Mouse (Mus musculus) retina, postnatal 1 day (tissue): Measurements from ENCODE around the gene Arl6ip4.

Experiments
- DNase-seq: peaks from one replicate; pipeline ENCODE4 v3.0.0-alpha.2; 2012

The Arl6ip4 gene

DNA sequence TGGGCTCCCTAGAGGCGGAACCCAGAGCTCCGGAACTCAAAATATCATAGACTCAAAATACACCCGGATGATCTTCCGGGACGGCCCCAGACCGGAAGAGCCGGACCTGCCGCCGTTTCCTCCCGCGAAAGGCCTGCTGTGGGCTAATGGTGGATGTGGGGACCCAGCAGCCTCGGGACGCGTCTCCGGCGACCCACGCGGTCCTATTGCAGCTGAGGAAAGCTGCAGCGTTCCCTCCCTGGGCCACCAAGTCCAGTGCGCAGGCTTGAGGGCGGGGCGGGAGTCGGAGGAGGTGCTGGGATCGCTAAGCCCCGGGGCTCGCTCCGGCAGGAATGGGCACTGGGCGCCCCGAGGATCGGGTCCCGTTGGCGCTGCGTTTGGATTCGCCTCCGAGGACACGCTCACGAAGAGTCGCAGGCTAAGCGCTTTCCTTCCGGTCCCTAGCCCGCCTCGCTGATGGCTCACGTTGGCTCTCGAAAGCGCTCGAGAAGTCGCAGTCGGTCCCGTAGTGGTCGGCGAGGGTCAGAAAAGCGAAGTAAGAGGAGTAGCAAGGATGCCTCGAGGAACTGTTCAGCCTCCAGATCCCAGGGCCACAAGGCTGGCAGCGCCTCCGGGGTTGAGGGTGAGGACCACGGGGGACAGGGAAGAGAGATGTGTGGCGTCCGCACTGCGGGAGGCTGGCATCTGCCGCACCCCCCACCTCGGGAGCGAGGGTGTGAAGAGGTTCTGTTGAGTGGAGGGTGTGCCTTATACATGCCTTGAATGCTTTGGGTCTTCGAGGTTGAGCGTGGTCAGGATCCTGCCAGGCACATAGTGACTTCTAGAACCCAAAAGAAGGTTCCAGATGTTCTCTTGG lies at the start of gene Arl6ip4:
Gene Arl6ip4 (plus strand): TSS at position 100 of the 856 bp plus-strand sequence.
- DNase-seq = peak; percentile 92

DNA sequence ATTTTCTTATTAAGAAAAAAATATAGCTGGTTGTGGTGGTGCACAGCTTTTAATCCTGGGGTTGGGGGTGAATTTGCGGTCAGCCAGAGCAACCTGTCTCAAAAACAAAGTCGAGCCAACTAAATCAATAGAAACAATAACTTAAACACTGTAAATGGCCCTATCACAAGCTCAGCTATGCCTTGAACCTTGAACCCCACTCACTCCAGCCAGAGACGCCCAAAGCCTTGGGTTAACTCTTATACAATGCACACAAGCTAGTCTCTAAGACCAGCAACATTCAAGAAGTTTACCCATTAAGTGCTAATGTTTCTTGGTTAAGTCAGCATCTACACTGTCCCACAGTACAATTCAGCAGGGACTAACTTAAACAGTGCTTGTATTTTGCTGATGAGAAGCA lies 46.2 kb upstream of the Arl6ip4 start:
- DNase-seq = no peak

DNA sequence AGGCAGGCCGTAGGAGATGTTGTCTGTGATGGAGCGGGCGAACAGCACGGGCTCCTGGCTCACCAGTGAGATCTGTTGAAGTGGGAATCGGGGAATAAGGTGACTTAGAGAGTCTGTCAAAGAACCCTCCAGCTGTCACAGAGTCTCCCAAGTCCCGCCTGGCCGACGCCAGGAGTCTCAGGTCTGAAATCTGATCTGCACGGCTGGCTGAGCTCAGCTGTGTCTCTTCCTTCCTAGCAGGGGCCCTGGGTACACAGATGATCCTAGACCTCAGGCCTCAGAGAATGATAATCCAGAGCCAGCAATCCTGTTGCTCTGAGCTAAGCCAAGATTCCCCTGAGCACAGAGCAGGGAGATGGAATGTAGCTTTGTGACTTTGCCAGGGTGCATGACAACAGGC lies 42.2 kb upstream of the Arl6ip4 start:
- peak; percentile 52 for DNase-seq

DNA sequence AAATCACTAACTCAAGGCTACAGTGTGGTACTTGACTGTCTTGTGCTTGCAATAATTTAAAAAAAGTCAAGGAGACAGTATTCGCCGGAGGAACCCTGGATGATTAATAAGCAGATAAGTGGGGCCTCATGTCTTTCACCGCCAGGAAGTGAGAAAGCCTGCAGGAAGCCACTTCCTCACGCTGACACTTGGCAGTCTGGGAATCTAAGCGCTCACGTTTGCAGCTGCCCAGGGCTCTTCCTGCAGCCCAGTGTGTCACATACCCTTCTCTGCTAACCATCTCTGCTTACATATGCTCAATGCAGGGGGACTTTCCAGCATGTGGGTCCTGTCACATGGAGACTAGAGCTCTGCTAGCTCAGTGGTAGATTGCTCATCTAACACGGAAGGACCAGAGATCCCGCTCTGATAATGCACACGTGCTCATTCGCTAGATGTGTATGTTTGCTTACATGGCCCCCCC lies 41.0 kb upstream of the Arl6ip4 start:
- DNase-seq = no peak

DNA sequence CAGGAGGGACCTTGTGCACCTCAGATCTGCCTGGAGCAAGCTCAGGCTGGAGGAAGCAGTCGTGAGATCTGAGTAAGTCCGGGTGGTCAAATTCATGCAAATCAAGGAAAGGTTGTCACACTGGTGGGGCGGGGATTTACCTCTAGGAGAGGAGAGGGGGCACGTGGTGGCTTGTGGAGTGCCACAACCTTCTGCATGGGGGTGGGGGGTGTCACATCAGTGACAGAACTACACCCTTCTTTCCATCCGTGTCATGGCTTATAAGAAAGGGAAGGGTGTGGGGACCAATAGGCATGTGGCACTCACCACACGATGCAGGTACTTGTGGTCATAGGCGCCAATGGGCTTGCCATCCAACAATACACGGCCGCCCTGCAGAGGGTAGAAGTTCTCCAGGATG lies 40.2 kb upstream of the Arl6ip4 start:
- DNase-seq = no peak

DNA sequence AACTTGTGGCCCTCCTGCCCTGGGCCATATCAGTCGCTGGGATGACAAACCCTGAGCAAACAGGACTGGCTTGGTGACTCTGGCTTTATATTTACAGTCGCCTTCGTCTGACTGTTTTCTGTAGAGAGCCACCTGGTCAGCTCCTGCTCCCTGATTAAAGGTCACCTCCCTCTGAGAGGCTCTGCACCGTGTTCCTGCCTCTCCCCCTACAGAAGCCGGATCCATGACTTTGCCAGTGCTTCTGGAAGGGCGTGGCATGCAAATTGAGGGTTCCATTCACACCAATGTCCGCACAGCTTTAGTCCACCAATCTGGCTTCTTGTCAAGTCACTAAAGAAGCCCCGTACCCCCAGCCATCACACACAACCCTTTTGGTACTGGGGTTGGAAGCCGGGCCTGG lies 39.3 kb upstream of the Arl6ip4 start:
- no peak for DNase-seq

DNA sequence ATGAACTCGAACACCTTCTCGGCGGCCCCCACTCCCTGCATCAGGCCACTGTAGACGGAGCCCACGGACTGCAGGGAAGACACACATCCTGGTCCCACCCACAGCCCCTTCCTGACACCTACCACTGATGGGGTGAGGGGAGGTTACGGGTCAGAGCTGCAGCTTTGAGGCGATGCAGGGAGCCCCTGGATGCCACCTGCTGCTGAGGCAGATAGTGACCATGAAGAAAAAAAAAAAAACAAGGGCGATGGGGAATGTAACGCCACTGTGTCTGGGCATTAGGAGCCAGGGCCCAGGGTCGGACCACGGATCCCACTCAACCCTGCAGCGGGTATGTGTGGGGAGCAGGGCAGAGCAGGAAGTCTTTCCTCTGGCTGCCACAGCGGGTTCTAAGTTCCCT lies 38.6 kb upstream of the Arl6ip4 start:
- no peak for DNase-seq

DNA sequence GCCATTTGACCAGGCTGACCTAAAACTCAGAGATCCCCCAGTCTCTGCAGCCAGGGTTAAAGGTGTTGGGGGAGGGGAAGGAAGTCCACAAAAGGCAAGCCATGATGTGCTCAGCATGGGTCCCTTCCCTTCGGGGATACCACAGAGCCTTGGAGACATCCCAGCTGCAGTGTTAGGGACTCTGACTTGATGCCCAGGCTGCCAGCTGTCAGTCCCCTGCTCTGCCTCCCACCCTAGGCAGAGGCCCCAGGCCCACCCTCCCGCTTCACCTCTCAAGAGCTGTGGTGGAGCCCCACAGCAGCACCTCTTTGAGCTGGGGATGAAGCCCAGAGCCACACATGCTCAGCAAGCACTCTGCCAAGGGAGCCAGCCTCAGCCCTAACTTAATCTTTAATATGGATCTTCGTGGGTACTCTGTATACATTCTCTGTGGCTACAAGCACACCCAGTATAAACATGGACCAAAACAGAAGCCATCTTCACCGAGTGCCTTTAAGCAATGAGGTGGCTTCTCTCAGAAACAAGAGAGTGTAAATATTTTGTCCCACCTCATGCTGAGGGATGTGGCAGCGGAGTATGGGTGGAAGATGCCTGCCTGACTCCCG lies 37.9 kb upstream of the Arl6ip4 start:
- DNase-seq = peak; percentile 57

DNA sequence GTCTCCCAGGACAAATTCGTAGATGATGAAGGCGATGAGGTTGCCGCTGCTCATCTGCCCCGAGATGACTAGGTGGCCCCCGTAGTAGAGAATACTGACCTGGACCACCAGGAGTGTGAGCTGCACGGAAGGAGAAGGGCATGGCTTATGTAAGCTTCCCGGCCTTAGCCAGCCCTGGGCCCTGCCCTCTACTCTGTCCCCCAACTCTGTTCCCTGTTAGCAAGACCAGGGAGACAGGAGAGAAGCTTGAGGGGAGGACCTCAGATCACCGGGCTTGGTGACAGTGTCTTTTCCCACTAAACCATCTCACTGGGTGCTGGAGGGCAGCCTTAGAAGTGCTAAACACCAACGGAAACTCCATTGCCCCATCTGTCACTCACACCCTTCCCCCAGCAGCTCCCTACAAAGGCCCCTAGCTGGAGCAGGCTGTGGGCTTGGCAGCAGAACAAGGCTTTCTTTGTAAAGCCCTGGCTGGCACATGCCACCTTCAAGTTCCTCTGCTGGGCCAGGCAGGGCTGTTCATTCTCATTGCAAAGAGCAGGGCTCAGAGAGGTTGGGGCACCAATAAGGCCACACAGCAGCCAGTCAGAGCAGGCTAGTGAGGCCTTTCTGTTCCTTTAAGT lies 37.0 kb upstream of the Arl6ip4 start:
- DNase-seq = peak; percentile 95

DNA sequence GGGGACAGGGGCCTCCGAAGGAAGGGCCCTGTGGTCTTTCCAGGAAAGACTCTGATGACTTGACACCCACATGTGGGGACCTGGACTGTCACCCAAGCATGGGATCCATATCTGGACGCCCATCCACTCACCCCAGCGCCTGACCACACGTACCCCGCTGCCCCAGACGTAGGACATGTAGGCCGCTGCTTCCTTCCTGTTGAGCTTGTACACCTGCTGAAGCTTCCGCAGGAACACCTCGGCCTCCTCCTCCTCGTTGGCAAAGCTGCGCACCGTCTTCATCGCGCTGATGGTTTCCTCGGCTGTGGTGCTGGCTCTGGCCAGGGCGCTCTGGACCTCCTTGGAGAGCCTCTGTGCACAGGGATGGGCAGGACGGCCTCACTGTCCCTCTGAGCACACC lies 36.0 kb upstream of the Arl6ip4 start:
- DNase-seq = no peak

DNA sequence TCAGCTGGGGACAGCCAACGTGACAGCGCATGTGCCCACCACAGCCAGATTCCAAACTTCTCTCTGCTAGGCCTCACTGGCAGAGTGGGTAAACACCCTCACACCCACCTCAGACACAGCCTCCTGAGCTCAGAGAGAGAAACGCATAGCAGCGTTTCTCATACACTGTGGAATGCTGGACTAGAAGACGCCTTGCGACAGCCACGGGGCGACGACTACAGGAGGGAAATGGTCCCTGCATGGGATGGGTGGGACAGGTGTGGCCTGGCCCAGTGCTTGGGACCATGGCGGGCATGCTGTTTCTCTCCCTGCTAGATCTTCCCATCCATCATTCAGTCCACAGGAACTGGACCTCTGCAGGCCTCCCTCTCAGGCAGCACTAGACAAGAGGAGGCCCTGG lies 33.4 kb upstream of the Arl6ip4 start:
- DNase-seq = no peak

DNA sequence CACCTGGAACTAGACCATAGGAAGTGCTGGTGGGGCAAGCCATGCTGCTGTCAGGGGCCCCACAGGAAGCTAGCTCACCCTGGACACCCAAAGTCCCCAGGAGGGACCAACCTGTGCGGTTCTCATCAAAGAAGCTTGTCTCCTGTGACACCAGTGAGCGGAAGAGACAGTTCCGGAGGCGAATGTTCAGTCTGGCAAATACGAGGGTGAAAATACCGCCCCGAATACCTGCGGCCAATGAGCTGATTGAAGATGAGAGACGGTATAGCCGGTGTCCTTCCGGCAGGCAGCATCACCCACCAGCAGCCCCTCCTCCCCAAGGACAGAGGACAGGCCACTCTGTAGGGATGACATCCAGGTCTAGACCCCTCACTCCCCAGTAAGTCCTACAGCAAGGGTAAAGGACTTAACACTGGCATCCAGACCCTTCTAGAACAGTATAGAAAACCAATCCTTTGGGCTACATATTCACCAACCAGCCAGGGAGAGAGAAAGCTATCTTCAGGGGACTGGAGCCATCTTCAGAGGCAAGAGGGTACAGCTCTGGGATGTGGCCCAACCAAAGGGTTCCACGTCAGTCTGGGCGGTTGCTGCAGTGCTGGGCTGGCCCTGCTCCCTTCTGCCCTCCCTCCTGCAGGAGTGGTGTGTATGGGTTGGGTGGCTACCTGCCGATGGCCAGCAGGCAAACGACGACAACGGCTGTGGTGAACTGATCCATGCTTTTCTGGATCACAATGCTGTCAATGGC lies 32.8 kb upstream of the Arl6ip4 start:
- DNase-seq = no peak

DNA sequence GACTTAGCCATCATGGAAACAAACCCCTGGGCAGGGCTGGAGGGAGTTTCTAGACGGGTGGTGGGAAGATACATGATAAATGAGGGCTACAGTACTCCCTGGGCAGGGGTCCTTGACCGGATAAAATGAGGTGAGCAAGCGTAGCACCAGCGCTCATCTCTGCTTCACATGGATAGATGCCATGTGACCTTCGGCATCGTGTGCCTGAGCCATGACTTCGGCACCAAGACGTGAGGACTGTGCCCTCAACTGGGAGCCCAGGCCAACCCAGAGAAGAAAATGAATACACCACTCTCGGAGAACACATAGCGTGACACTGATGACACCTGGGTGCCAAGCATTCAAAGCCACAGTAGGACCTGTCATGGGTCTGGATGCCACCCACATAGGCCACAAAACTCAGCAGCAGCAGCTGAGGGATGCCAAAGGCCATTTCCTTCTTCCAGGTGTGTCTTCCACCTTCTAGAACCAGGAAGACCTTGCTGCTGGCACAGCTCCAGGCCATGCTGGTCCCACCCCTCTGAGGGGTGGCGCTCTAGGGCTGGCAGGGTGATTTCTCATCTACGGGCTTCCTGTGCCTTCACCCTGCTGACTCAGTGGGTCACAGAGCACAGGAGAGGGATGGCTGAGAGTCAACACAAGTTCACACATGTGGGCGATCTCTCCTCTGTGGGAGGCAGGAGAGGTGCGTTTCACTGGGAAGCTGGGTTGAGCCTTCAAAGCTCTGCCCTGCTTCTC lies 31.9 kb upstream of the Arl6ip4 start:
- DNase-seq = no peak

DNA sequence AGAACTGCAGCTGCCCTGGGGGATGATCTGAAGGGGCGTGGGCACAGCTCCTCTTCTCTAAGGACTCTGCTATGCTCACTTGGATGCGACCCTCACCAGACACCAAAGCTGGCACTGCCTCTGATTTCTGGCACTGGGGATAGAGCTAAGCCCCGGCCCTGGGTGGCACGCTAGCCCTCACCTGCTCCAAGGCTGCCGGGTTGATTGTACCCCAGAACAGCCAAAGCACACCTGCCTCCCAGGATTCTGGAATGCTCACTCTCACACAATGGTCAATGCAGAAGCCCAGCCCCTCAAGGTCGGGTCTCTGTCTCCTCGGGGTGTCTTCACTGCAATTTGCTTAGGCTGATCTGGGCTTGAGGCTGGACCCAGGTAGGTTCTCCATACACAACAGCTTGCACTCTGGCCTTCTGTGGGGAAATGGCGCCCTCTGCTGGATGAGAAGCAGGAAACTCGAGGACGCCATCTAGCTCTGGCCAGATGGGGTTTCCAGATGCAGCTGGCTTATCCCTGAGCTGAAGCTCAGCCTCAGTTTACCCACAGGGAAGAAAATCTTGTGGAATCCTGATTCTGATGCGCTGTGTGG lies 31.2 kb upstream of the Arl6ip4 start:
- DNase-seq = peak; percentile 89

DNA sequence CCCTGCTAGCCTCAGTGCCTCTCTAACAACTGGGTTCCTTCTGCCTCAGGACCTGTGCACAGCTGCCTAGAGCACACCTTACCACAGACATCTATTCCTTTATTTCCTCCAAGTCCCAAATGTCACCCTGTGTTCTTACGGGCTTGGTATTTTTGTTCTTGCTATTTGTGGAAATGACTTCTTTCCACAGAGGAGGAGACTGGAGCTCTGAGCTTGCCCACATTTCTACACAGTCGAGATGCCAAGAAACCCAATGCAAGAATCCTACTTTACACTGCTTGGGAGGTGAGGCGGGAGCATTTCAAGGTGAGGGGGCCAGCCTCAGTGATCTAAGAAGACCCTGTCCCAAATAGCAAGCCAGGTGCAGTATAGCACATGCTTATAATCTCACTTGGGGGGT lies 30.4 kb upstream of the Arl6ip4 start:
- no peak for DNase-seq

DNA sequence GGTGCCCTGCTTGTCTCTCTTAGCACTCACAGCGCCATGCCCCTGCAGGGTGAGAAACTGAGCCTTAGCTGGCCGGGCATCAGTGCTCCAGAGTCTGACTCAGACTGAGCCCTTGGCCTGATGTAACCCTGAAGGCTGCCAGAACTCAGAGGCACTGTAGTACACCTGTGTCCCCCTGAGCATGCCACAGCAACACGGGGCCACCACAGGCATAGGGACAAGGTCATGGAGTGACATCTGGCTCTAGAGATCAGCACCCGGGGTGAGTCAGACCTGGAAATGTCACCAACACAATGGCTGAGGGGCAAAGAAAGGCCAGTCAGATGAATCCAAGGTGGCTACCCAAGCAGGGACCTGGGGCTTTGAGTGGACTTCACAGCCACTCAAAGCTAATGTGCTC lies 29.0 kb upstream of the Arl6ip4 start:
- no peak for DNase-seq

DNA sequence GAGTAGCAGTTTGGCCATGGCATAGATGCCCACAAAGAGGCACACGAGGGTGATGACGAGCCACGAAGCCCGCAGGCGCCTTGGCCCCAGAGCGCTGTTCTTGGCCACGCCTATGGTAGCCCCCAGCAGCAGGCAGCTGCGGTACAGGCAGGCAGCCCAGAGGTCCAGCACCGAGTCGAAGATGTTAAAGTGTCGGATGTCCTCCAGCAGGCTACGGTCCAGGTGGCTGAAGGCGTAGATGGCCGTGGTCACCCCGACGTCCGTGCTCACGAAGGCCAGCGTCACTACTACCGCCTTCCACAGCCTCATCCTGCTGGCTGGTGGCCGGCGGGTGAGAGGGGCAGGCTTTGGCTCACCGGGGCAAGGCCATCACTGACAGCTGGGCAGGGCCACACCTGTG lies 26.0 kb upstream of the Arl6ip4 start:
- no peak for DNase-seq

DNA sequence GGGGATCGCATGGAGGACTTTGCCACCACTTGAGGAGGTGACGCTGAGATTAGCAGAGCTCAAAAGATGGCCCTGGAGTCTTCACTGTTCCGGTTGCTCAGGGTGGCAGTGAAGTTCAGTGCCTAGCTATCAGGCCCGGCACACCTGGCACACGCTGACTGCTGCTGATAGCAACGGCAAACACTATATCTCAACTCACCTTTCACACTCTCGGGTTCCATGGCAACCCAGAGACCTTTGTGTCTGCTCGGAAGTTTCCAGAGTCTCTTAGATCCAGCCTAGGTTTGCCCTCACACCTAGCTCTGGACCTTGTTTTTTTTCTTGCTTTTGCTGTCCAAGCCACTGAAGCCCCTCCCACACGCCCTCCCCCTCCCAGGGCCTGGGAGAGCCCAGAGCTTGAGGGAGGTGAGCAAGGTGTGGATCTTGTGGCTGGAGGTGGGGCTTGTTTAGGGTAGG lies 23.9 kb upstream of the Arl6ip4 start:
- no peak for DNase-seq

DNA sequence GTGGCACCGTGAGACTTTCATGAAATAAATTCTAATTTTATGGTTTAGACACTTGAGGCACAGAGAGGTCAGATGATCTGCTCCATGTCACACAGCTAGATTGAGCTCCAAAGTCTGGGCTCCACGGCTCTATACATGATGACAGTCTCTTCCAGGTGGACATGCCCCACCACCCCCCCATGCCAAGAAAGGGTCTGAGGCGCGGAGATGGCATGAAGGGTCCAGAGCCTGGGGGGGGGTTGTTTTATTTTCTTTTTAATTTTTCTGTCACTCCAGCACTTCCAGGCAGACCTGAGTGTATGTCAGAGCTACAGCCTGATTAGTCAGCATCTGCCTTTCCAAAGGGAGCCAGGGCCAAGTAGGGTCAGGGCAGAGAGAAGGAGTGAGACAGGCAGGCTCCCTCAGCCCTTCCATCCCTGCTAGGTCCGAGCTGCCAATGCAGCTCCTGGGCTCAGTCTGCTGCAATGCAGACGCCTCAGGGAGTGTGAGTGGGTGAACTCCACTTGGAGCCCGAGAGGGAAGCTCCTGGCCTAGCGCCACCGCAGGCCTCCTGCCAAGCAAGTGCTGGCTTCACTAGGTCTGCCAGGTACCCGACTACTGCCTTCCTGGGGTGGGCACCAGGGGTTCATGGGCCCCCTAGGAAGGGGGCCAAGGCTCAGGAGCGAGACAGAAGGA lies 22.6 kb upstream of the Arl6ip4 start:
- no peak for DNase-seq

DNA sequence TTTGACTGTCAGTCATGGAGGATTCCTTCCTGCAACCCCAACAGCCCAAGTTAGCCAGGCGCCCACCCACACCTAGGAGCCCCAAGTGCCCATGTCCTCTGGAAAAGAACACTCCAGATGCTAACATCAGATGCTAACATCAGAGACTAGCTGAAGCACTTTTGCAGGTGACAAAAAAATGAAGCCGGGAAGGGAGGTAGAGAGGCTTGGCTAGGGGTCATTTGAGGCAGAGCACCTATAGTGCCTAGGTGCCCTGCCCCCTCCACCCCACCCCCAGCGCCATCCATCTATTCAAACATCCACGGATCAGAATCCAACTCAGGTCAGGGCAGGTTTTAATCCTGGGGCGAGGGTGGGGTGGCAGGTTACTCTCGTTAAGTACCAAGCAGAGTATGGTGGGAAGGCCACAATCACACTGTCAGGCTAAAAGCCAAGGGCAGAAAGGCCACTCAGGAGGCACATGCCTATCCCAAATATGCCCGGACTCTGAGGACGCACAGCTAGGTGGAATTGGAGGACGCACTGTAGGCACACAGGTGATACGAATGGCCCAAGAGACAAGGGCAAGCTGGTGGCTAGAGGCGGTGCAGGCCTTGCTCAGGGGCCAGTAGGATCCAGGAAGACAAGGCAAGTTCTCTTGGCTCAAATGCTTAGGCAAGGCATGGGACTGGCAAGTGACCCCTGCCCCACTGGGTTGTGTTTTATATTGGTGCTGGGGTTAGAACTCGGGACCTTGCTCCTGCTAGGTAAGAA lies 21.9 kb upstream of the Arl6ip4 start:
- DNase-seq = no peak

DNA sequence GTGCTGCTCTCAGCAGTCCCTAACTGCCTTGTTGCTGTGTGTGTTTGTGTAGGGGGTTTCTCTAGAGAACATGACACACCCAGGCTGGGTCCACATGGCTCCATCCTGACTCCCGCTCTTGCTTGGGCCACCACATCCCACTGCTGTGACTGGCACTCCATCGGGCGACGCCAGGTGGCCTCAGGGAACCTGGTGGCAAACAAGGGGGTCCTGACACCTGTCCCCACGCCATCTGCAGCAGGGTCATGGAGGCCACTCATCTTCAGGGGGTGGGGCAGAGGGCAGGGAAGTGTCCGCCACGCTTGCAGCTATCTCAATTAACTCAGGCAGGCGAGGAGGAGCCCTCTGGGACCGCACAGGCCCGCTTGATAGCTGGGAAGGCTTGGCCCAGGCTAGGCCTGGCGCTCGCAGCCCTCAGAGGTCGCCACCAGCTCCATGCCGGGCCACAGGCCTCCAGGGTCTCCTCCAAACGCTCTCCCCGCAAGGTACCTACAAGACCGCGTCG lies 20.8 kb upstream of the Arl6ip4 start:
- DNase-seq = peak; percentile 36
